Mouse (Mus musculus) naive thymus-derived CD4-positive, alpha-beta T cell, adult 2 months (primary cell): ENCODE measurements around the gene Gm20894.
"Not testable (repeated sequence)": the region's sequence is repeated elsewhere in the genome, so short reads cannot be mapped to it uniquely, and the experiment has no call there.

ENCODE experiments used
- DNase-seq: peaks from one replicate; pipeline ENCODE4 v3.0.0-alpha.2; 2011; ENCODE audit warnings: low read depth

Gm20894 gene

GRCm38 (mm10) chrY:28271412-28271811, at the start of gene Gm20894:
Gene Gm20894 (minus strand): TSS chrY:28271512.
- not testable (repeated sequence) for DNase-seq
